Mouse (Mus musculus): Measurements from ENCODE around the gene Rcan2. TPM values are rescaled to one million over a fixed set of nuclear protein-coding genes. Genes with fewer than 3 reads are reported as not detected.
A peak's percentile ranks its signal among the peaks of the same experiment; 100 is the strongest.

The Rcan2 gene
- polyA plus RNA-seq, 1 experiment from 2014 or later: 3.2 TPM

- 30% methylated on average over 5 of the region's 5 CpGs for WGBS
- no peak overlapping the region for H3K27ac ChIP-seq
- H3K36me3 ChIP-seq: no peaks in the 10 kb centered on the region
- H3K4me2 ChIP-seq (replicated peaks): peak overlapping the region; percentile 54
- no peak overlapping the region; the same call in 1 of the 2 replicates for H3K4me3 ChIP-seq
- H3K4me1 ChIP-seq: peaks cover 12% of the 10 kb centered on the region
- no peaks in the 10 kb centered on the region for H3K9me3 ChIP-seq
- 0 out of 2 replicates have a peak overlapping the region, but pooled peaks have one; percentile 56 for H3K9ac ChIP-seq
- no peak for ATAC-seq (ENCODE audit: low FRiP score, low read depth)
- no peaks in the 10 kb centered on the region for H3K27me3 ChIP-seq
Observed at GRCm38 (mm10) chr17:43952219-43952618, 151.1 kb downstream of the Rcan2 start.

GRCm38 (mm10) chr17:43952661-43953534 is 151.7 kb downstream of the Rcan2 start:
- Histone ChIP-seq H3K4me1 (peaks cover 12% of the 10 kb centered on the region), H3K27ac (no peak overlapping the region), H3K4me2 (replicated peaks) (peak overlapping the region; percentile 54), H3K27me3 (no peaks in the 10 kb centered on the region), H3K36me3 (no peaks in the 10 kb centered on the region), H3K9me3 (no peaks in the 10 kb centered on the region), H3K4me3 (peak overlapping the region; percentile 24), H3K9ac (peak overlapping the region; percentile 56)
- 22% methylated on average over 14 of the region's 17 CpGs for WGBS
- ATAC-seq (ENCODE audit: low FRiP score, low read depth): peak; percentile 71; the same call in 1 of the 2 replicates

GRCm38 (mm10) chr17:43953535-43953918 is 152.4 kb downstream of the Rcan2 start:
- 86% methylated on average over 10 of the region's 10 CpGs for whole genome bisulfite sequencing
- Histone ChIP-seq H3K9me3 (no peaks in the 10 kb centered on the region), H3K4me2 (replicated peaks) (peak overlapping the region; percentile 54), H3K4me1 (peaks cover 12% of the 10 kb centered on the region), H3K27ac (no peak overlapping the region), H3K27me3 (no peaks in the 10 kb centered on the region), H3K36me3 (no peaks in the 10 kb centered on the region), H3K4me3 (no peak overlapping the region; the same call in 1 of the 2 replicates), H3K9ac (peak overlapping the region; percentile 56; the same call in 1 of the 2 replicates)
- no peak for ATAC-seq (ENCODE audit: low FRiP score, low read depth)

- H3K4me1 ChIP-seq: no peaks in the 10 kb centered on the region
- H3K36me3 ChIP-seq: no peaks in the 10 kb centered on the region
- no peak overlapping the region for H3K9ac ChIP-seq
- WGBS: 90% methylated on average over 3 of the region's 3 CpGs
- no peak overlapping the region for H3K4me2 ChIP-seq (replicated peaks)
- no peak overlapping the region for H3K4me3 ChIP-seq
- no peak for ATAC-seq (ENCODE audit: low FRiP score, low read depth)
- no peaks in the 10 kb centered on the region for H3K27me3 ChIP-seq
- H3K27ac ChIP-seq: no peak overlapping the region
- H3K9me3 ChIP-seq: no peaks in the 10 kb centered on the region
Observed at GRCm38 (mm10) chr17:43959797-43960196, 158.6 kb downstream of the Rcan2 start.

GRCm38 (mm10) chr17:43969943-43970342 is 168.8 kb downstream of the Rcan2 start:
- no peaks in the 10 kb centered on the region for H3K9me3 ChIP-seq
- no peaks in the 10 kb centered on the region for H3K36me3 ChIP-seq
- H3K27me3 ChIP-seq: no peaks in the 10 kb centered on the region
- no peak overlapping the region for H3K4me3 ChIP-seq
- no peak overlapping the region for H3K9ac ChIP-seq
- no peak overlapping the region for H3K4me2 ChIP-seq (replicated peaks)
- H3K27ac ChIP-seq: no peak overlapping the region
- 89% methylated on average over 10 of the region's 10 CpGs for WGBS
- no peak for ATAC-seq (ENCODE audit: low FRiP score, low read depth)
- no peaks in the 10 kb centered on the region for H3K4me1 ChIP-seq

GRCm38 (mm10) chr17:43977572-43977971 is 176.4 kb downstream of the Rcan2 start:
- H3K9ac ChIP-seq: no peak overlapping the region
- no peak for ATAC-seq (ENCODE audit: low FRiP score, low read depth)
- H3K4me2 ChIP-seq (replicated peaks): no peak overlapping the region
- WGBS: 83% methylated on average over 2 of the region's 2 CpGs
- H3K27ac ChIP-seq: no peak overlapping the region
- H3K9me3 ChIP-seq: no peaks in the 10 kb centered on the region
- H3K36me3 ChIP-seq: no peaks in the 10 kb centered on the region
- H3K27me3 ChIP-seq: no peaks in the 10 kb centered on the region
- H3K4me3 ChIP-seq: no peak overlapping the region
- no peaks in the 10 kb centered on the region; the same call in 1 of the 2 replicates for H3K4me1 ChIP-seq

GRCm38 (mm10) chr17:43979925-43980324 is 178.8 kb downstream of the Rcan2 start:
- H3K4me3 ChIP-seq: no peak overlapping the region
- H3K4me2 ChIP-seq (replicated peaks): no peak overlapping the region
- no peak for ATAC-seq (ENCODE audit: low FRiP score, low read depth)
- H3K27ac ChIP-seq: no peak overlapping the region
- 83% methylated on average over 3 of the region's 3 CpGs for WGBS
- no peaks in the 10 kb centered on the region; the same call in 1 of the 2 replicates for H3K4me1 ChIP-seq
- H3K9ac ChIP-seq: no peak overlapping the region
- H3K36me3 ChIP-seq: no peaks in the 10 kb centered on the region
- no peaks in the 10 kb centered on the region for H3K27me3 ChIP-seq
- no peaks in the 10 kb centered on the region for H3K9me3 ChIP-seq

- Histone ChIP-seq H3K27ac (no peak overlapping the region), H3K27me3 (no peaks in the 10 kb centered on the region), H3K4me3 (no peak overlapping the region), H3K4me2 (replicated peaks) (no peak overlapping the region), H3K9ac (no peak overlapping the region), H3K4me1 (no peaks in the 10 kb centered on the region; the same call in 1 of the 2 replicates), H3K9me3 (no peaks in the 10 kb centered on the region), H3K36me3 (no peaks in the 10 kb centered on the region)
- WGBS: 76% methylated on average over 1 of the region's 1 CpGs
- ATAC-seq (ENCODE audit: low FRiP score, low read depth): no peak
Observed at GRCm38 (mm10) chr17:43982505-43982904, 181.4 kb downstream of the Rcan2 start.

- no peak overlapping the region for H3K9ac ChIP-seq
- no peak overlapping the region for H3K4me2 ChIP-seq (replicated peaks)
- ATAC-seq (ENCODE audit: low FRiP score, low read depth): no peak
- peaks cover 20% of the 10 kb centered on the region for H3K4me1 ChIP-seq
- H3K27ac ChIP-seq: no peak overlapping the region
- 40% methylated on average over 5 of the region's 5 CpGs for WGBS
- H3K9me3 ChIP-seq: no peaks in the 10 kb centered on the region; the same call in 1 of the 2 replicates
- H3K36me3 ChIP-seq: no peaks in the 10 kb centered on the region
- H3K27me3 ChIP-seq: no peaks in the 10 kb centered on the region
- no peak overlapping the region for H3K4me3 ChIP-seq
Observed at GRCm38 (mm10) chr17:43989334-43989945, 188.3 kb downstream of the Rcan2 start.

GRCm38 (mm10) chr17:43990957-43991383 is 189.8 kb downstream of the Rcan2 start:
- Histone ChIP-seq H3K4me2 (replicated peaks) (peak overlapping the region; percentile 44), H3K36me3 (no peaks in the 10 kb centered on the region), H3K27me3 (no peaks in the 10 kb centered on the region), H3K4me3 (no peak overlapping the region), H3K9me3 (no peaks in the 10 kb centered on the region; the same call in 1 of the 2 replicates), H3K27ac (0 out of 2 replicates have a peak overlapping the region, but pooled peaks have one; percentile 6), H3K9ac (peak overlapping the region; percentile 8; the same call in 1 of the 2 replicates), H3K4me1 (peaks cover 20% of the 10 kb centered on the region)
- ATAC-seq (ENCODE audit: low FRiP score, low read depth): peak; percentile 69; the same call in 1 of the 2 replicates
- 10% methylated on average over 10 of the region's 10 CpGs for WGBS

- Histone ChIP-seq H3K9ac (no peak overlapping the region), H3K4me3 (no peak overlapping the region), H3K4me2 (replicated peaks) (no peak overlapping the region), H3K27ac (no peak overlapping the region), H3K36me3 (no peaks in the 10 kb centered on the region), H3K9me3 (no peaks in the 10 kb centered on the region), H3K4me1 (peaks cover 20% of the 10 kb centered on the region), H3K27me3 (no peaks in the 10 kb centered on the region)
- WGBS: 12% methylated on average over 4 of the region's 4 CpGs
- no peak for ATAC-seq (ENCODE audit: low FRiP score, low read depth)
Observed at GRCm38 (mm10) chr17:43994080-43994479, 192.9 kb downstream of the Rcan2 start.

GRCm38 (mm10) chr17:43997514-43997913 is 196.4 kb downstream of the Rcan2 start:
- Histone ChIP-seq H3K9ac (no peak overlapping the region), H3K4me3 (no peak overlapping the region), H3K36me3 (no peaks in the 10 kb centered on the region), H3K27me3 (no peaks in the 10 kb centered on the region), H3K9me3 (no peaks in the 10 kb centered on the region), H3K4me2 (replicated peaks) (no peak overlapping the region), H3K27ac (no peak overlapping the region), H3K4me1 (no peaks in the 10 kb centered on the region)
- WGBS: 92% methylated on average over 7 of the region's 7 CpGs
- ATAC-seq (ENCODE audit: low FRiP score, low read depth): no peak
